Mouse (Mus musculus) forelimb bud, embryonic 11.5 days (tissue): ENCODE measurements around the gene Ttc30b.
"Not testable (repeated sequence)": the region's sequence is repeated elsewhere in the genome, so short reads cannot be mapped to it uniquely, and the experiment has no call there.

Experiments
- DNase-seq: peaks from one replicate; pipeline ENCODE4 v3.0.0-alpha.2; 2012; ENCODE audit warnings: low read depth, low spot score

Gene Ttc30b

GRCm38 (mm10) chr2:75938117-75939063 lies at the start of gene Ttc30b:
Ttc30b (minus strand) TSS chr2:75938585.
- peak; percentile 85 for DNase-seq

GRCm38 (mm10) chr2:75987739-75988138 lies 49.4 kb upstream of the Ttc30b start:
- no peak for DNase-seq

- peak; percentile 73 for DNase-seq
Observed at GRCm38 (mm10) chr2:75985124-75985523, 46.7 kb upstream of the Ttc30b start.

GRCm38 (mm10) chr2:75983847-75984246 lies 45.5 kb upstream of the Ttc30b start:
- no peak for DNase-seq

GRCm38 (mm10) chr2:75983091-75983490 lies 44.7 kb upstream of the Ttc30b start:
- DNase-seq, result no peak

GRCm38 (mm10) chr2:75982626-75983025 lies 44.2 kb upstream of the Ttc30b start:
- DNase-seq, result no peak

GRCm38 (mm10) chr2:75981440-75982081 lies 43.2 kb upstream of the Ttc30b start, which contains the start of gene Ttc30a1:
Ttc30a1 (minus strand) TSS chr2:75981967.
- DNase-seq, result peak; percentile 87

GRCm38 (mm10) chr2:75980933-75981439 lies 42.6 kb upstream of the Ttc30b start:
- DNase-seq, result not testable (repeated sequence)

- not testable (repeated sequence) for DNase-seq
Observed at GRCm38 (mm10) chr2:75977752-75978368, 39.5 kb upstream of the Ttc30b start, which contains the start of gene Ttc30a2. Ttc30a2 (minus strand) TSS chr2:75978170.

- DNase-seq, result not testable (repeated sequence)
Observed at GRCm38 (mm10) chr2:75976070-75976469, 37.7 kb upstream of the Ttc30b start.

GRCm38 (mm10) chr2:75974131-75974530 lies 35.7 kb upstream of the Ttc30b start:
- no peak for DNase-seq

- DNase-seq, result peak; percentile 64
Observed at GRCm38 (mm10) chr2:75964972-75965371, 26.6 kb upstream of the Ttc30b start.

GRCm38 (mm10) chr2:75964512-75964911 lies 26.1 kb upstream of the Ttc30b start:
- peak; percentile 74 for DNase-seq

- no peak for DNase-seq
Observed at GRCm38 (mm10) chr2:75964051-75964450, 25.7 kb upstream of the Ttc30b start.

GRCm38 (mm10) chr2:75963211-75963840 lies 24.9 kb upstream of the Ttc30b start:
- DNase-seq, result no peak

- no peak for DNase-seq
Observed at GRCm38 (mm10) chr2:75960366-75961330, 22.3 kb upstream of the Ttc30b start.

GRCm38 (mm10) chr2:75959850-75960365 lies 21.5 kb upstream of the Ttc30b start:
- peak; percentile 79 for DNase-seq

- peak; percentile 70 for DNase-seq
Observed at GRCm38 (mm10) chr2:75959183-75959849, 20.9 kb upstream of the Ttc30b start.

- DNase-seq, result no peak
Observed at GRCm38 (mm10) chr2:75955709-75956108, 17.3 kb upstream of the Ttc30b start.
